8 mouse cellular contexts compared by ENCODE assay signal in the genomic region with DNA sequence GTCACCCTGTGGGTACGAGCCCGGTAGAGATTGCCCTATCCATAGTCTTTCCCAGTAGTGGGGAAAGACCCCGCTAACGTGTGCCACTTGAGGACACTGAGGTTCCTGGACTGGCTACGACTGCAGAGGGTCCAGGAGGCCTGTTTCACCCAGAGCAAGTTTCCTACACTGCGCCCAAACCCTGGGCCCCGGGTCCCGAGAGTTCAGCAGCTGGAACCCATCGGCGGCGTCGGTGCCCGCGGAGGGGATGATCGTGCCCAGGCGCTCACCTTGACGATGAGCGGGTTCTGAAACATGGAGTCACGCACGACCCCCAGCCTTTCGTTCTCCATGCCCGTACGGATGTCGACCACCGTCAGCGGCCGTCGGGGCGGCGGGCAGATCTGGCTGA. TPM values are rescaled to one million over a fixed set of nuclear protein-coding genes. Genes with fewer than 3 reads are reported as not detected.
DNase-seq lines count a peak whose midpoint lies in the region; ATAC-seq lines count a peak whose summit lies in the region.

No protein-coding gene starts in this region.

- peaks cover 15% of the 10 kb centered on the region for H3K4me1 ChIP-seq in liver, embryonic 15.5 days (replicated peaks)

- ATAC-seq in liver, embryonic 15.5 days (ENCODE audit: insufficient read depth), result 0 out of 2 replicates have a peak, but pooled peaks have one; percentile 10

- peaks cover 49% of the 10 kb centered on the region for H3K27me3 ChIP-seq in liver, embryonic 15.5 days

- H3K27ac ChIP-seq in liver, embryonic 15.5 days (replicated peaks), result no peak overlapping the region

- peak overlapping the region; percentile 49 for H3K4me3 ChIP-seq in liver, embryonic 15.5 days (replicated peaks)

- H3K4me2 ChIP-seq in liver, embryonic 15.5 days, result peak overlapping the region; percentile 77

- intact Hi-C loops in left cerebral cortex, postnatal 4 days (cut with DNase I), result loop anchor here (5.0 kb wide), 1 partner anchor 297 kb away; no protein-coding TSS in a partner anchor

- 3% methylated on average over 30 of the region's 30 CpGs for whole genome bisulfite sequencing in liver, embryonic 15.5 days (ENCODE audit: insufficient replicate concordance)

- H3K9me3 ChIP-seq in liver, embryonic 15.5 days (replicated peaks), result no peaks in the 10 kb centered on the region

- H3K36me3 ChIP-seq in liver, embryonic 15.5 days (replicated peaks), result no peaks in the 10 kb centered on the region

- DNase-seq in adrenal gland, postnatal 10 days, result peak; percentile 10
- no peak for DNase-seq in adrenal gland, postnatal 25 days
- peak; percentile 44 for DNase-seq in thymus, postnatal 4 days
- DNase-seq in thymus, adult 18-20 months, result no peak
- no peak for DNase-seq in cerebellum, adult 8-10 months
- no peak for DNase-seq in left cerebral cortex, postnatal 4 days
- no peak for DNase-seq in right cerebral cortex, postnatal 36 days (ENCODE audit: low spot score in 2 of 2)

- H3K9ac ChIP-seq in liver, embryonic 15.5 days, result no peak overlapping the region

RNA-seq across cellular contexts. Expression of a gene that starts 0.3 kb away (rescaled TPM):
- total RNA-seq in adrenal gland, postnatal 10 days (2021), result under 1 TPM; 0.42 to 0.66 TPM
- total RNA-seq in adrenal gland, postnatal 25 days (2021), result 0.76 and 0.90 TPM in 2 replicates
- polyA plus RNA-seq in liver, embryonic 15.5 days (2015; fragmentation: Nextera tagmentation; extraction: Ambion mirVana), result 0.20 TPM in 1 of 2 replicates, not detected in the other
- total RNA-seq in left cerebral cortex, postnatal 4 days (2021), result 1 to 10 TPM; 1.0 to 1.5 TPM

RNA-seq across cellular contexts. Expression of a gene that starts 5.5 kb away (rescaled TPM):
- 10 to 100 TPM in 1 of 2 experiments, 1 to 10 TPM in 1; 9.8 to 13.3 TPM for total RNA-seq in adrenal gland, postnatal 10 days (2021)
- total RNA-seq in adrenal gland, postnatal 25 days (2021), result 15.2 and 18.5 TPM in 2 replicates
- 4.0 and 4.8 TPM in 2 replicates for polyA plus RNA-seq in liver, embryonic 15.5 days (2015; fragmentation: Nextera tagmentation; extraction: Ambion mirVana)
- total RNA-seq in left cerebral cortex, postnatal 4 days (2021), result 10 to 100 TPM; 11.5 to 12.8 TPM

Comparison
In these comparisons a context has a peak if more than half of its experiments do, and no peak if none do; other contexts are left out.
1. DNase-seq: peak in adrenal gland, postnatal 10 days (single experiment) and thymus, postnatal 4 days (single experiment); none in adrenal gland, postnatal 25 days (single experiment), thymus, adult 18-20 months (0 of 2), cerebellum, adult 8-10 months (single experiment), left cerebral cortex, postnatal 4 days (single experiment) and right cerebral cortex, postnatal 36 days (0 of 2).